Mouse (Mus musculus) G1E (cell line): ENCODE measurements around the gene Zfp867.

Experiments
- CTCF ChIP-seq: IDR thresholded peaks from 2 replicates; pipeline ENCODE4 v1.5.1; 2012; ENCODE audit warnings: low read depth, low read length, inconsistent platforms, mixed read lengths
- GATA1 ChIP-seq: IDR thresholded peaks from 2 replicates; pipeline ENCODE4 v1.6.1; 2012; ENCODE audit warnings: borderline replicate concordance, low read length, inconsistent platforms, mixed read lengths
- GATA2 ChIP-seq: IDR thresholded peaks from 2 replicates; pipeline ENCODE4 v1.6.1; 2012; ENCODE audit warnings: low read depth, low read length, inconsistent platforms, borderline replicate concordance
- POLR2AphosphoS5 ChIP-seq: IDR thresholded peaks from 2 replicates; pipeline ENCODE4 v1.6.1; 2012; ENCODE audit warnings: low read depth, low read length, inconsistent platforms; ENCODE audit not compliant: insufficient replicate concordance

DNA sequence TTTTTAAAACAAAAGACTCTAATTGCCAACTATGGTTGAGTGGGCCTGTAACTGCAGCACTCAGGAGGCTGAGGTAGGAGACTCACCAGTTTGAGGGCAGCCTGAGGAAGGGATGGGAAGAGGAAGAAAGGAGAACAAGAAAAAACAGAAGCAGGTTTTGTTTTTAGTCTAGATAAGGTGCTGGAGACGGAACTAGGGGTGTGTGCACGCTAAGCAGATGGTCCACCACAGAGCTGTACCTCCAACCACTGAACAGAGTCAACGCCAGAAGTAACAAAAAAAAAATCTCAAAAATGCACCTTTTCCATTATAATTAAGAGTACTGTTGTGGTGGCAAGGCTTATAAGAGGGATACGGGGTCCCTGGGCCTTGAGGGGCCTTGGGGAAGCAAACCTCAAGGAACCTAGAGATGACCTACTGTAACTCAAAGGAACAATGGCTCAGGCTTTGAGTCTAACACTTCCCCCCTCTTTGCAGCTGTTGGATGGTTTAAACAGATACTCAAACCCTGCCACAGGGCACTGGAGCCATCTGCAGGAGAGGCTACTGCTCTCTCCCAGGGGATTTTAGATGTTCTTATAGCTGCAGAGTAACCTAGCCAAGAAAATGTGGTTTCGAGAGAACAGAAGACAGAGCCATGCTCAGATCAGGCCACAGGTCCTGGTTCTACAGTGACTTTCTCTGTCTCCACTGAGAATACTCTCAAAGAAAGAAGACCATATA, 29.9 kb upstream of the Zfp867 start:
- TF ChIP-seq CTCF (no peak), GATA1 (no peak), GATA2 (no peak), POLR2AphosphoS5 (no peak)
